Comparison of ENCODE assay signal across 13 mouse cellular contexts in the genomic region with DNA sequence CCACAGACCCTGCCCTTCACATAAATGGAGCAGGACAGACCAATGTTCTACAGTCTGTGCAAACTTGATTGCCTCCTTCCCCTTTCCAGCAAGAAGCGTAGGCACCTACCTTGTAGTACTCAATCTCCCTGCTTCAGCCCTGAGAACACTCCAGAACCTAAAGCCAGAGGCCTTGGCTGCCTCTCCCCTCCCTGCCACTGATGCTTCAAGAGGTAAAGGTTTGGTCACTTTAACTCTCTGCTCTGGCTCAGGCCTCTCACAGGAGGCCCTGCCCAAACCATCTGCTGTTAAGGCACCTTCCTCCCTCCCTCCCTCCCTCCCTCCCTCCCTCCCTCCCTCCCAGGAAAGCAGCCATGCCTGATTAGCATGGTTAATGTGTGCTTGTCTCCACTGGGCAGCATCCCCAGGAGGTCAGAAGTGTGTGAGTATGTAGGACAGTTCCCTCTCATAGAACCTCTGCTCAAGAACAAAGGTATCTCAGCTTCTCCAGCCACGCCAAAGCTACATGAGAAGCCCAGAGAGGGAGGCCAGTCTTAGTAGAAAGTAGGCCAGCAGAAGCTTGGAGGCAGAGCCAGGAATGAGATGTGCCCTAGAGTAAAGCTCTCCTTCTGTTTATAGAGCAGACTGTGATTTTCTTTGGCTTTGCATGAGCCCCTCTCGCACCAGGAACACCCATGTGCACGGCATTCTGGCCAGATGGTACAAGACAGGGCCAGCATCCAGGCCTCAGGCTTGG. TPM values are rescaled to one million over a fixed set of nuclear protein-coding genes. Genes with fewer than 3 reads are reported as not detected.
A peak's percentile ranks its signal among the peaks of the same experiment; 100 is the strongest.
DNase-seq lines count a peak whose midpoint lies in the region; ATAC-seq and TF ChIP-seq lines count a peak whose summit lies in the region.
"Had no signal": no experiment of that assay in that cellular context is flagged by ENCODE, and none has a peak within 500 bp of the region (broad histone marks: within the 10 kb centered on the region; RNA-seq: fewer than 3 reads in every experiment).

No protein-coding gene starts in this region.

- TF ChIP-seq POLR2A in liver, adult 2 months (IDR thresholded peaks at IDR 0.05; ENCODE audit: extremely low read depth, insufficient read depth, low read length), result no peak
- peak; percentile 62; the same call in 1 of the 2 replicates for TF ChIP-seq POLR2A in cerebellum, adult 2 months (IDR thresholded peaks at IDR 0.05; ENCODE audit: borderline replicate concordance, insufficient read depth, low read length)

- no peak overlapping the region for H3K9ac ChIP-seq in liver, adult 2 months (ENCODE audit: low read depth, low read length)
- no peak overlapping the region for H3K9ac ChIP-seq in liver, embryonic 11.5 days (ENCODE audit: low read depth, low read length)
- H3K9ac ChIP-seq in kidney, embryonic 15.5 days, result no peak overlapping the region
- H3K9ac ChIP-seq: embryonic facial prominence, embryonic 12.5 days; heart, embryonic 12.5 days; intestine, embryonic 15.5 days; limb, embryonic 12.5 days had no signal

- no peaks in the 10 kb centered on the region for H3K79me2 ChIP-seq in liver, adult 2 months (ENCODE audit: control insufficient read depth, insufficient read depth, low read length)

- H3K4me2 ChIP-seq in liver, embryonic 11.5 days, result no peak overlapping the region
- H3K4me2 ChIP-seq in kidney, embryonic 15.5 days, result no peak overlapping the region
- H3K4me2 ChIP-seq: embryonic facial prominence, embryonic 12.5 days; heart, embryonic 12.5 days; intestine, embryonic 15.5 days; limb, embryonic 12.5 days had no signal

- peaks cover 3% of the 10 kb centered on the region; the same call in 1 of the 2 replicates for H3K4me1 ChIP-seq in liver, adult 2 months (ENCODE audit: control insufficient read depth, insufficient read depth, low read length)
- no peaks in the 10 kb centered on the region for H3K4me1 ChIP-seq in liver, embryonic 11.5 days (replicated peaks; ENCODE audit: control insufficient read depth, insufficient read depth, low read length)
- H3K4me1 ChIP-seq in cerebellum, adult 2 months (ENCODE audit: control insufficient read depth, insufficient read depth, low read length), result peaks cover 44% of the 10 kb centered on the region
- H3K4me1 ChIP-seq in kidney, embryonic 15.5 days, result peaks cover 11% of the 10 kb centered on the region

- H3K27ac ChIP-seq in liver, adult 2 months (replicated peaks; ENCODE audit: insufficient read depth, low read depth, low read length), result no peak overlapping the region
- H3K27ac ChIP-seq in liver, embryonic 11.5 days (ENCODE audit: low read depth, low read length), result no peak overlapping the region
- H3K27ac ChIP-seq in cerebellum, adult 2 months (ENCODE audit: insufficient read depth, low read length), result peak overlapping the region; percentile 99
- no peak overlapping the region for H3K27ac ChIP-seq in kidney, embryonic 15.5 days
- H3K27ac ChIP-seq: embryonic facial prominence, embryonic 12.5 days; intestine, embryonic 15.5 days; limb, embryonic 12.5 days had no signal

- 72% methylated on average over 4 of the region's 4 CpGs for WGBS in liver, adult 2 months
- 79% methylated on average over 4 of the region's 4 CpGs for WGBS in liver, embryonic 11.5 days
- WGBS in cerebellum, adult 2 months, result 6% methylated on average over 4 of the region's 4 CpGs
- 81% methylated on average over 4 of the region's 4 CpGs for WGBS in kidney, embryonic 15.5 days

- no peaks in the 10 kb centered on the region for H3K9me3 ChIP-seq in liver, embryonic 11.5 days (ENCODE audit: control insufficient read depth, low read length)
- no peaks in the 10 kb centered on the region for H3K9me3 ChIP-seq in kidney, embryonic 15.5 days (replicated peaks)
- H3K9me3 ChIP-seq: embryonic facial prominence, embryonic 12.5 days; heart, embryonic 12.5 days; intestine, embryonic 15.5 days; limb, embryonic 12.5 days had no signal

- TF ChIP-seq CTCF in liver, adult 2 months (IDR thresholded peaks at IDR 0.05; ENCODE audit: low read depth, low read length), result no peak
- no peak for TF ChIP-seq CTCF in cerebellum, adult 2 months (IDR thresholded peaks at IDR 0.05; ENCODE audit: borderline replicate concordance, insufficient read depth, low read depth, low read length)

- H3K36me3 ChIP-seq in liver, adult 2 months (ENCODE audit: control insufficient read depth, insufficient read depth, low read length), result peaks cover 9% of the 10 kb centered on the region
- H3K36me3 ChIP-seq in liver, embryonic 11.5 days (ENCODE audit: control insufficient read depth, insufficient read depth, low read length), result peaks cover 10% of the 10 kb centered on the region; the same call in 1 of the 2 replicates
- peaks cover 42% of the 10 kb centered on the region for H3K36me3 ChIP-seq in kidney, embryonic 15.5 days

- H3K4me3 ChIP-seq in liver, adult 2 months (ENCODE audit: insufficient read depth, low read depth, low read length), result no peak overlapping the region
- H3K4me3 ChIP-seq in liver, embryonic 11.5 days (ENCODE audit: low read depth, low read length), result no peak overlapping the region
- peak overlapping the region; percentile 45 for H3K4me3 ChIP-seq in cerebellum, adult 2 months (replicated peaks; ENCODE audit: insufficient read depth, low read depth, low read length)
- H3K4me3 ChIP-seq in kidney, embryonic 15.5 days (replicated peaks), result no peak overlapping the region
- H3K4me3 ChIP-seq: embryonic facial prominence, embryonic 12.5 days; heart, embryonic 12.5 days; intestine, embryonic 15.5 days; limb, embryonic 12.5 days had no signal

- DNase-seq in gastrocnemius, adult 18-20 months (ENCODE audit: low spot score), result peak; percentile 38
- no peak for DNase-seq in gastrocnemius, postnatal 10 days
- peak; percentile 48 for DNase-seq in liver, adult 2 months (ENCODE audit: extremely low read depth, low read depth, low spot score)
- DNase-seq in liver, embryonic 11.5 days (ENCODE audit: low spot score), result no peak
- peak; percentile 88 to 93 for DNase-seq in cerebellum, adult 2 months
- no peak for DNase-seq in ovary, postnatal 36 days (ENCODE audit: low spot score)
- DNase-seq in urinary bladder, postnatal 14 days (ENCODE audit: low spot score), result no peak

- H3K27me3 ChIP-seq in liver, adult 2 months (ENCODE audit: control insufficient read depth, insufficient read depth, low read length), result peaks cover 2% of the 10 kb centered on the region; the same call in 1 of the 2 replicates
- H3K27me3 ChIP-seq in liver, embryonic 11.5 days (replicated peaks; ENCODE audit: control insufficient read depth, insufficient read depth, low read length), result peaks cover 14% of the 10 kb centered on the region
- H3K27me3 ChIP-seq in cerebellum, adult 2 months (ENCODE audit: control insufficient read depth, insufficient read depth, low read length), result no peaks in the 10 kb centered on the region
- H3K27me3 ChIP-seq in kidney, embryonic 15.5 days, result peaks cover 8% of the 10 kb centered on the region
- H3K27me3 ChIP-seq: Patski had no signal

- no peak for ATAC-seq in liver, embryonic 11.5 days (replicated peaks; ENCODE audit: low FRiP score)
- 0 out of 2 replicates have a peak, but pooled peaks have one; percentile 17 for ATAC-seq in kidney, embryonic 15.5 days (replicated peaks; ENCODE audit: low FRiP score)
- ATAC-seq: intestine, embryonic 15.5 days; Patski had no signal

RNA-seq across cellular contexts. Expression of a gene that starts 1.7 kb away (rescaled TPM):
- 1 to 10 TPM; 2.8 to 2.9 TPM for total RNA-seq in gastrocnemius, adult 18-20 months (2021)
- 10 to 100 TPM; 24.1 to 27.2 TPM for total RNA-seq in gastrocnemius, postnatal 10 days (2021)
- total RNA-seq in liver, adult 2 months (2014; rRNA removed), result 0.65 and 1.0 TPM in 2 replicates
- polyA plus RNA-seq in liver, adult 2 months (2012; rRNA removed), result 1.3 and 1.6 TPM in 2 replicates
- polyA plus RNA-seq in liver, embryonic 11.5 days (2014; fragmentation: Nextera tagmentation; extraction: Ambion mirVana), result 4.9 and 6.3 TPM in 2 replicates
- polyA plus RNA-seq in cerebellum, adult 2 months (2012; rRNA removed), result 349 TPM in 2 replicates
- 32.1 and 34.9 TPM in 2 replicates for polyA plus RNA-seq in kidney, embryonic 15.5 days (2015; fragmentation: Nextera tagmentation; extraction: Ambion mirVana)

RNA-seq across cellular contexts. Expression of a gene that starts 20.4 kb away (rescaled TPM):
- under 1 TPM; 0.66 to 0.73 TPM for total RNA-seq in gastrocnemius, adult 18-20 months (2021)
- 1 to 10 TPM in 1 of 2 experiments, under 1 TPM in 1; 0.80 to 1.9 TPM for total RNA-seq in gastrocnemius, postnatal 10 days (2021)
- total RNA-seq in liver, adult 2 months (2014; rRNA removed), result 1.3 and 2.0 TPM in 2 replicates
- polyA plus RNA-seq in liver, adult 2 months (2012; rRNA removed), result 3.3 and 5.6 TPM in 2 replicates
- 0.81 and 1.7 TPM in 2 replicates for polyA plus RNA-seq in liver, embryonic 11.5 days (2014; fragmentation: Nextera tagmentation; extraction: Ambion mirVana)
- polyA plus RNA-seq in cerebellum, adult 2 months (2012; rRNA removed), result 6.4 and 6.9 TPM in 2 replicates
- polyA plus RNA-seq in kidney, embryonic 15.5 days (2015; fragmentation: Nextera tagmentation; extraction: Ambion mirVana), result 3.2 and 3.4 TPM in 2 replicates

RNA-seq across cellular contexts. Expression of a gene that starts 28.1 kb away (rescaled TPM):
- total RNA-seq in gastrocnemius, adult 18-20 months (2021), result under 1 TPM in 1 of 2 experiments, not detected in 1; 0.57 TPM
- under 1 TPM; 0.40 to 0.70 TPM for total RNA-seq in gastrocnemius, postnatal 10 days (2021)
- 0.37 and 0.74 TPM in 2 replicates for total RNA-seq in liver, adult 2 months (2014; rRNA removed)
- polyA plus RNA-seq in liver, adult 2 months (2012; rRNA removed), result 0.88 and 1.7 TPM in 2 replicates
- 4.2 and 5.4 TPM in 2 replicates for polyA plus RNA-seq in liver, embryonic 11.5 days (2014; fragmentation: Nextera tagmentation; extraction: Ambion mirVana)
- 0.62 and 1.4 TPM in 2 replicates for polyA plus RNA-seq in cerebellum, adult 2 months (2012; rRNA removed)
- polyA plus RNA-seq in kidney, embryonic 15.5 days (2015; fragmentation: Nextera tagmentation; extraction: Ambion mirVana), result 26.0 and 29.5 TPM in 2 replicates

RNA-seq across cellular contexts. Expression of a gene that starts 28.3 kb away (rescaled TPM):
- 10 to 100 TPM; 18.6 to 20.0 TPM for total RNA-seq in gastrocnemius, adult 18-20 months (2021)
- 10 to 100 TPM; 19.0 to 22.2 TPM for total RNA-seq in gastrocnemius, postnatal 10 days (2021)
- total RNA-seq in liver, adult 2 months (2014; rRNA removed), result 95.5 and 97.7 TPM in 2 replicates
- polyA plus RNA-seq in liver, adult 2 months (2012; rRNA removed), result 164 and 196 TPM in 2 replicates
- polyA plus RNA-seq in liver, embryonic 11.5 days (2014; fragmentation: Nextera tagmentation; extraction: Ambion mirVana), result 26.3 and 29.3 TPM in 2 replicates
- polyA plus RNA-seq in cerebellum, adult 2 months (2012; rRNA removed), result 60.7 and 63.5 TPM in 2 replicates
- 24.7 and 29.5 TPM in 2 replicates for polyA plus RNA-seq in kidney, embryonic 15.5 days (2015; fragmentation: Nextera tagmentation; extraction: Ambion mirVana)

RNA-seq across cellular contexts. Expression of a gene that starts 31.1 kb away (rescaled TPM):
- 10 to 100 TPM; 18.5 to 21.2 TPM for total RNA-seq in gastrocnemius, adult 18-20 months (2021)
- 10 to 100 TPM; 35.7 to 42.7 TPM for total RNA-seq in gastrocnemius, postnatal 10 days (2021)
- total RNA-seq in liver, adult 2 months (2014; rRNA removed), result 20.5 and 22.4 TPM in 2 replicates
- polyA plus RNA-seq in liver, adult 2 months (2012; rRNA removed), result 17.1 and 21.9 TPM in 2 replicates
- polyA plus RNA-seq in liver, embryonic 11.5 days (2014; fragmentation: Nextera tagmentation; extraction: Ambion mirVana), result 20.6 and 22.5 TPM in 2 replicates
- 79.4 and 81.8 TPM in 2 replicates for polyA plus RNA-seq in cerebellum, adult 2 months (2012; rRNA removed)
- polyA plus RNA-seq in kidney, embryonic 15.5 days (2015; fragmentation: Nextera tagmentation; extraction: Ambion mirVana), result 17.7 and 21.3 TPM in 2 replicates

Comparison
In these comparisons a context has a peak if more than half of its experiments do, and no peak if none do; other contexts are left out.
1. DNase-seq: peak in gastrocnemius, adult 18-20 months (single experiment), liver, adult 2 months (single experiment) and cerebellum, adult 2 months (2 of 2); none in gastrocnemius, postnatal 10 days (single experiment), liver, embryonic 11.5 days (single experiment), ovary, postnatal 36 days (single experiment) and urinary bladder, postnatal 14 days (single experiment).